Mouse (Mus musculus) adrenal gland, adult (tissue): Measurements from ENCODE around the gene Tex33.
"Not testable (repeated sequence)": the region's sequence is repeated elsewhere in the genome, so short reads cannot be mapped to it uniquely, and the experiment has no call there.

ENCODE experiments used
- DNase-seq, 2 experiments: peaks; one replicate each; pipeline ENCODE4 v3.0.0; 2022 to 2023; ENCODE audit warnings: low spot score in 1 of 2; ENCODE audit not compliant: inconsistent age in 2 of 2

Tex33 gene

DNA sequence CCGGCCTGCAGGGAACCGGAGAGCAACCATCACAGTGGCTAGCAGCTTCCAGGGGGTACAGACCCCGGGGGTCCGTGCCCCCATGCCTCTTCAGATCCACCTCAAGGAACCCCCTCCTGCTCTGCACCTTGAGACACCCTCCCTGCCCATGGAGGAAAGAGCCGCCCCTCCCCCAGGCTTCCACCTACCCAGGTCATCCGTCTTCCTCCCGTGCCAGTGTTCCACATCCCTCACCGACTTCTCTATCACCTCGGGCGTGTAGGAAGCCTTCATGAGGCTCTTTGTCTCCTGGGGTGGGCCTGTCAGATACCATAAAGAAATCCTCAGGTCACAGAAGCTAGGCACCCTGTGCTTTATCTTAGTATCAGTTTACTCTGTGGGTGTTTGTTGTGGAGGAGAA, 17.2 kb downstream of the Tex33 start:
- no peak for DNase-seq

DNA sequence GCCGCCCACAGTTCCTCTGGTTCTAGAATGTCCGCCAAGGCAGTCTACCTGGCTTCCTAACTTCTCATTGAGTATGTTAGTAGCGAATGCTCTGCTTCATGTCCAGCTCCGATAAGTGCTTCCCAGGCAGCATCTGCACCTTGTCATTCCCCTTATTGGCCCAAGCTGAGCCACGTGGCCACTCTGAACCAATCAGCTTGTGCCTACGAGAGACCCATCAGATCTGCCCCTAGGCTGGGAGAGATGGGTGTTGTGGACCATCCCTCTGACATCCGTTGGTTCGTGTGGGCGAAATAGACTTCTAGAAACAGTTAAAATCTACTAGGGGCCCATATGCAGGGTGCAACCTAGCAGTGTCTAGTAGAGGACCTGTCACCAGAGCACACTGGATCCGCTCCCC, 17.9 kb downstream of the Tex33 start:
- no peak for DNase-seq

DNA sequence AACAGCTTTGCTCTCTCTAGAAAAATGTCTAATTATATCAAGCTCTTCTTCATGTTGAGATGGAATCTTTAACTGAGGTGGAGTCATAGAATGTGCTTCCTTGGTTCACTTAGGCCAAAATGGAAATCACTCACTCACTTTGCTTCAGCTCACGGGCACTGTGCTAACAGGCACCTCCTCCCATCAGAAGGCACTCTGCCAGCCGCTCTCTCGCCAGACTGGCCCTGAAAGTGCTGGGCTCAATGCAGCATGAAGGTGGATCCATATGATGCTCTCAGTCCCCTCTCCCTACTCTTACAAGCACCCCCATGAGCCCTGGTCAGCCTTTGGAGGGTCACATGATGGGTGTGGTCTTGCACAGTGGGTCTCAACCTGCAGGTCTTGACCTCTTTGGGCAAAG, 21.5 kb downstream of the Tex33 start:
- peak; percentile 73 to 79 for DNase-seq

DNA sequence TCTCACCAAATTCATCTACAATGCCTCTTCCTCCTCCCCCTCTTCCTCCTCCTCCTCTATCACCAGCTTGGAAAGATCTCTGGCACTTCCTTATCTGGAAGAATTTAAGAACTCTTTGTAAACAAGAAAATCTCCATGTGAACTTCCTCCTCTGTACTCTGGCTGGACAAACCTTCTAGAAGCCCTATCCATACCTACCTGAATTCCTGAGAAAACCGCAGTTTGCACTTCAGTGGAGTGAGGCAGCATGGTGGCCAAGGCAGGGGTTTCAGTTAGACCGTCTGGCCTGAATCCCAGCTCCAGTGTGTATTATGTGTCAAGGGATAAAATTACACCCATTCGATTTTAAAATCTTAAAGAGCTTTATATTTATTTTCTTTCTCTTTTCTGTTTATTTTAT, 22.9 kb downstream of the Tex33 start:
- DNase-seq = no peak

DNA sequence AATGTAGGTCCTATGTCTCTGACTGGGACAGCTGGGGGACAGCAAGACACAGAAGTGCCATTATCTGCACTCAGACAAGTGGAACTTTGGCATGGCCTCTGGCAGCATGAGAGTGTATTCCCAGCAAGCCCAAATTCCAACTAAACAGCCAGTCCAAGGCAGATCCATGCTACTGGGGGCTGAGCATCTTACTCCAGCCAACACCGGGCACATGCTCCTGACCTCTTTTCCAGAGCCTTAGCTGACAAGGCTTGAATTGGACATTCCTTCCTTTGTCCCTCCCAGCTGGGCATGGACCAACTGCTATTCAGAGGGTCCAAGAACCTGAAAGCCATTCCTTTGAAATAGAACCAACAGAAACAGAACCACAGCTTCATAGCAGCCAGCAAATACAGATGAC, 26.1 kb downstream of the Tex33 start:
- no peak for DNase-seq

DNA sequence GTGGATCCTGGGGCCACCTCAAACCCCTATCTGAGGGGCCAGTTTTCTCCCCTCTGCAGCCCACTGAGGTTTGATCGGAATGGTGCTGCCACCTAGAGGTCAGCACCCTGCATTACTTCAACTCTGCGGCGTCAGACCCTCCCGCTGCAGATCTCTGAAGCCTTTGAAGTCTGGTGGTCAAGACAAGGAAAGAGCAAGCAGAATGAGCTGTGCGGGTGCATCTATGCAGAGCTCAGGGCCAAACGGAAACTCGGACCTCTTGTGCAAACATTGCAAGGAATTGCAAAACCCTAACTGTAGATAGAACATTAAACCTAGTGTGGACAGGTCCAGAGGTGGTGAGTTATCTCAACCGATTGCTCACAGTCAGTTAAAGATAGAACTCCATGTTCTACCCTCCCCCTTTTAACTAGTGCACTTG, 26.8 kb downstream of the Tex33 start:
- DNase-seq = peak; percentile 75 to 85

DNA sequence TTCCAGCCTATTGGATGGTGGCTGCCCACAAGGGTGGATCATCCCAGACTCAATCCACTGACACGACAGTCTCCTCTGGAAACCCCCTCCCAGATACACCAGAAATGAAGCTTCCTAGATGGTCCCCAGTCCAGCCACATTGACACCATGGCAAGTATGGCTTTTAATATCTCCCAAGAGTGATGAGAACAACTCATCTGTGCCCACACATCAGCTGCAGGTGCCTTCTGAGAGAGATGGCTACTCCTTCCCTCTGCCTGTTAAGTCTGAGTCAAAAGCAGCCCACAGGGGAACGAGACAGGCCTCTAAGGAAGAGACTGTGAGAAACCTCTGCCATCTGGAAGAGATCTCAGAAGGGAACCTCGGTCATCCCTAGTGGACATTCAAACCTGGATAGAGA, 27.9 kb downstream of the Tex33 start:
- DNase-seq = no peak

DNA sequence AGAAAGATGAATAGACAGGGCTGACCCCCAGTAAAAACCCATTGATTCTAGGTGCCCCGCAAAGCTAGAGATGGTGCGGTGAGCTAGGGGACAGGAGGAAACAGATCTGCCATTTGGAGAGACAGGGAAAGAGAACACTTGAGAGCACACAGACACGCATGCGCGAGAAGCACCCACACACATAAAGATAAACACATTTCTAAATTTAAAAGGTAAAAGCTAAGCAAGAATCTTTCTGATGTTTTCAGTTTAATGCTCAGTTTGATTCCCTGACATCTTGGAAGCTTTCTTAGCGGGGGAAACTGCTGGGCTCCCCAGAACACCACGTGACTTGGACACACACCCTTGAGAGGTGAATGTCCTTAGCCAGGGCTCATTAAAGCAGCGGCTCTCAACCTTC, 28.8 kb downstream of the Tex33 start:
- no peak for DNase-seq

DNA sequence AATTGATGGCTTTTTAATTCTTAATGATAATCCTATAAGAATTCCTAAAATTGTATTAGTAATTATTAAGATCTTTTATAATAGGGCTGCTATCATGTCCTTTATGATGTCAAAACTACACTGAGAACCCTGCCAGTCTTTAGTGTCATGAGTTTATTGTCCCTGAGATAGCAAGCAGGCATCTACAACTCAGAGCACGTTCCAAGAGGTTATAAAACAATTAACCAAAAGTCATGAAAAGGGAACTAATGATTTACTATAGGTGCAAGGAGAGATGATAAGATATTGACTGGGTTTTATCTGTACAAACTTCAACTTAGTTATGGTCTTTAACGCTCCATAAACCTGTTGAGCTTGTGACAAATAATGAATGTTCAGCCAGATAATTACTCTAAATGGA, 29.8 kb downstream of the Tex33 start:
- no peak for DNase-seq

DNA sequence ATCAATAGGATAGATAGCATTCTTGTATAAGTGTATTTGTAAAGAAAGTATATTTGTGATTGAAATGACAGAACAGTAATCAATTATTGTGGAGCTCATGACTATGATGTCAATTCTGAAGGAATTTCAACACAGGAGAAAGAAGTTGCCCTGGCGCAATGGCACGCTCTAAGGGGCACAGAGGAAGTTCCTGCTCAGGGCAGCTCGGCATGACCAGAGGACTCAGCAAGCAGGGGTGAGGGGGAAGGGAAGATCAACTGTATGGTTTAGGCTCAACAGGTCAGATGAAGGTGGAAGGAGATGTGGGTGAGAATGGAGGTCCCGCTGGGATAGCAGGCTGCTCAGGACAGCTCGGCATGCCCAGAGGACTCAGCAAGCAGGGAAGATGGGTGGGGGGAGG, 40.2 kb downstream of the Tex33 start:
- DNase-seq = no peak

DNA sequence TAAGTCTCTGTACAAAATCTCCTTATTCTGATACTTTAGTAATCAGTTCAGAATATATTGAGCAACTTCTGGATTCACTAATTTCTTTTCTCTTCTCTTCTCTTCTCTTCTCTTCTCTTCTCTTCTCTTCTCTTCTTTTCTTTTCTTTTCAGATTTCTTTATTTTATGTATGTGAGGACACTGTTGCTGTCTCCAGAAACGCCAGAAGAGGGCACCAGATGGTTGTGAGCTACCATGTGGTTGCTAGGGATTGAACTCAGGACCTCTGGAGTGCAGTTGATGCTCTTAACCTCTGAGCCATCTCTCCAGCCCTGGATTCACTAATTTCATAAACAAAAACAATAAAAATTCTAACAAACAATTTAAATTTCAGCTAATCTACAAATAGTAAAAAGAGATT, 40.8 kb downstream of the Tex33 start:
- peak; percentile 46 to 85 for DNase-seq

DNA sequence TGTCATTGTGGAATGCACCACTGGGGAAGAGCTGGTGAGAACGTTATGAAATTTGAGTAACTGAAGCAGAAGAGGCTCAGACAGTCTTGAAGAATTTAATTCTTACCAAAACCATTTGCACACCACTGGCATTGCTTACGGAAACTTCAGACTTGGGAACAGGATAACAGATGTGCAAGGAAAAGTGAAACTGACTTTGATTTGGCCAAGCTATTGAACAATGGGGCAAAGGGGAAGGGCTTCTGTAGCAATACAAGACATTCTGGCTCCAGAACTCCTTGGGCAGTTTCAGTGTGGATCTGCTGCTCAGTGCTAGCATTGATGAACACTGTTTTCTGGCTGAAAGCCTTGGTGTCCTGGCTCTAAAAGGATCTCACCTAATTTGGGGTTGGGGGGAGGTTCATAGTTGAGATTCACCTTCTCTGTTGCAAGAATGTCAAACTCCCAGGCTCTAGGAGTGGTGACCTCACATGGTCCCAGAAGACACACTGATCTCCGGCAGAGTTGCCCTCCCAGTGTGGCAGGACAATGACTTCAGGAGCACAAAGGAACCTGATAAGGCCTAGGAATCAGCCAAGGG, 44.0 kb downstream of the Tex33 start:
- no peak for DNase-seq

DNA sequence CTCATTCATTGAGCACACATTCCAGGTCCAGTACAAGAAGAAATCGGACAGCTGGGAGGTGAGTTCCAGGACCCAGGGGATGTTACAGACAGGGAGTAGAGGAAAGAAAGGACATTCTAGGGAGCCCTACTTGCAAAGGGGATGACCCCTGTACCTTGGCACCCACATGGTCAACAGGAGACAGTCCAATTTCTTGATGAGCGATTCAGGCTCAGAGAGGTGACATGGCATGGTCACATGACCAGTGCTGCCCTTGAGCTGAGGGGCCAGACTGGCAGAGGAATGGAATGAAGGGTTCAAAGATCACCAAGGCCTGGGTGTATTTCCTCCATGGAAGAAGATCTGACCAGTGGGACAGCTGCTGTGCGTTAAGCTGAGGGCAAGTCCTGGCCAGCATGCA, 51.1 kb downstream of the Tex33 start:
- DNase-seq = no peak

DNA sequence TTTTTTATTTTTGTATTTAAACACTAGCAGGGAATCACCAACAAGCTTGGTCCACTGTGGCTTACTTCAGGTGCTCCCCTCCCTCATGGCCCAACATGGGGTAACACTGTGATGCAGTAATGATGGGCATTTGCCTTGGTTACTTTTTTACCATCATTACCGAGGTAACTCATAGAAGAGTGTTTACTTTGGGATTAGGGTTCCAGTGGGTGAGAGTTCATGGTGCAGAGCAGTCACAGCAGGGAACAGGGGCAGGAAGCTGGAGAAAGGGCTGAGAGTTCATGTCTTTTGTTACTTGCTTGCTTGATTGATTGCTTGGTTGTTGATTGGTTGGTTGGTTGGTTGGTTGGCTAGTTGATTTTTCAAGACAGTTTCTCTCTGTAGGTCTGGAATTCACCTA, 52.0 kb downstream of the Tex33 start:
- DNase-seq = no peak

DNA sequence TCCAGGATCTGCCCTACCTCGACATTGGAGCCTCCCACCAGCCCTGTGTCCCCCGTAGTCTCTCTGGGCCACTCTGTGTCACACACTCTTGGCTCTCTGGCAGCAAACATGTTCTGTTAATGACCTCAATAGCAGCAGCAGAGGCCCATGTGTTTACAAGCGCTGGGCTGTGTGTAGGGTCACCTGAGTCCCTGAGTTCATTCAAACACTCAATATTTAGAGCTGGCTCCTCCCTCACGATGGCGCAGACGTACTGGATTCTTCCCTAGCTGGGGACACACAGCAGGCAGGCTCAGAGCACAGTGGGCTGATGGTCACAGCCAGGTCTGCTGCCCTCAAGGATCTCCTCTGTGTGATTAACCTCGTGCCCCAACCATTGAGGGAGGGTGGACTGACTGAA, 54.8 kb downstream of the Tex33 start:
- not testable (repeated sequence) for DNase-seq

DNA sequence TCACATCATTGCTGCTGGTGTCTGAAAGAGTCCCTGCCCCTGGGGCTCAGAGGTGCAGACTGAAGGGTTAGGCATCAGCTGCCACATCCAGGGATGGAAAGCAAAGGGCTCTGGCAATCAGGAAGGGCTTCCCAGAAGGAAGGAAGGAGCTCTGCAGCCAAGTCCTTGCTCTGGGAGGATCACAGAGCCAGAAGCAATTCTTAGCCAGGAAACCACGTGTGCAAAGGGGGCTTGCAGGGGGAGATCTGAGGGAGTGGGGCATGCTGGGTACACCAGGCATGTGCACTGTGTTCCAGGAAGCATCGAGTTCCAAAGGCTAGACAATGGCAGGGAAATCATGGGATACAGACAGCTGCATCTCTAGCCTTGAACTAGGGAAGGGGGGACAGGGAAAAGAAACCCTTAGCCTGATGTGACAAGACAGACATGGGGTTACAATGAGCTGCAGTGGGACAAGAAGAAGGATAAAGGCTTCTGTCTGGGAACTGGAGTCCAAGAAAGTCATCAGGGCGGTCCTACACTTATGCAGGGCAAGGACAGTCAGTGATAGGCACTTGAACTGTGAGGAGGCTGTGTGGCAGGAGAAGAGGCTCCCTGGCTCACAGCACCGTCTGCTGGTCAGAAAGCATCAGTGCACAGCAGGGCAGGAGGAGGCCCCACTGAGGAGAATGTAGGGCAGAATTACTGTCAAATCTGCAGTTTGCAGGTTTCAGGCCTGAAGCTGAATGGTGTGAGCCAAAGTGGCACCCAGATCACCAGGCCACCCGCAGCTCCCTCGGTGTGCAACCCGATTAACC, 55.9 kb downstream of the Tex33 start:
- peak; percentile 70 to 90 for DNase-seq

DNA sequence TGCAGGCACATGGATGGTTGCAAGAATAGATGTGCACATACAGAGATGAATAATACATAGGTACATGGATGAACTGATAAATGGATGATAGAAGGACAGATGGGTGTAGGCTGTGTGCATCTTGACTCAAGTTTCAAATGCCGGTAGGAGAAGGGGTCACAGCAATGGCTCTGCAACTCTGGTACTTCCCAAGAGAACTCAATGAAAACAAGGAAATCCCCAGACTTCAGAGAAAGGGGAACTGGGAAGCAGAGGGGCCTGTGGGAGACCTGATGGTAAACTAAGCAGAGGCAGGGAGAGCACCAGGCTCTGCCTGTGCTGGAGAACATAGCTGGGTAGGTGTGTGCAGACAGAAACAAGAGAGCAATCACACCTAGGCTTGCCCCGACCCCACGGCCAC, 61.3 kb downstream of the Tex33 start:
- no peak for DNase-seq

DNA sequence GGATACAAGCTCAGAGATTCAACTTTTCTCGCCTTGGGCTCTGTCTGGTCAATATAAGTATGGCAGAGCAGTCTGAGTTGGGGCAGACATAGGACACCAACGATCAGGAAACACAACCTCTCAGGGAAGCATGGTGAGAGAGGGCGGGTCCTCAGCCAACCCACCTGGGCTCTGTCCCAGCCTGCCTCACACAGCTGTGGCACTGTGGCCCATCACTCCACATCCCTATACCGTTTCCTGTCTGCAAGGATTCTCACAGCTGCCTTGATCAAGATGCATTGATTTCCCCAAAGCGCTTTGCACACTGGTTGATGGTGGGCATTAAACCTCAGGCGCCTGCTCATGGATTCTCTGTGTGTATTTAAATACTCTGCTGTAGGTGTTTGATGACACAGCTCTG, 62.7 kb downstream of the Tex33 start:
- DNase-seq = no peak

DNA sequence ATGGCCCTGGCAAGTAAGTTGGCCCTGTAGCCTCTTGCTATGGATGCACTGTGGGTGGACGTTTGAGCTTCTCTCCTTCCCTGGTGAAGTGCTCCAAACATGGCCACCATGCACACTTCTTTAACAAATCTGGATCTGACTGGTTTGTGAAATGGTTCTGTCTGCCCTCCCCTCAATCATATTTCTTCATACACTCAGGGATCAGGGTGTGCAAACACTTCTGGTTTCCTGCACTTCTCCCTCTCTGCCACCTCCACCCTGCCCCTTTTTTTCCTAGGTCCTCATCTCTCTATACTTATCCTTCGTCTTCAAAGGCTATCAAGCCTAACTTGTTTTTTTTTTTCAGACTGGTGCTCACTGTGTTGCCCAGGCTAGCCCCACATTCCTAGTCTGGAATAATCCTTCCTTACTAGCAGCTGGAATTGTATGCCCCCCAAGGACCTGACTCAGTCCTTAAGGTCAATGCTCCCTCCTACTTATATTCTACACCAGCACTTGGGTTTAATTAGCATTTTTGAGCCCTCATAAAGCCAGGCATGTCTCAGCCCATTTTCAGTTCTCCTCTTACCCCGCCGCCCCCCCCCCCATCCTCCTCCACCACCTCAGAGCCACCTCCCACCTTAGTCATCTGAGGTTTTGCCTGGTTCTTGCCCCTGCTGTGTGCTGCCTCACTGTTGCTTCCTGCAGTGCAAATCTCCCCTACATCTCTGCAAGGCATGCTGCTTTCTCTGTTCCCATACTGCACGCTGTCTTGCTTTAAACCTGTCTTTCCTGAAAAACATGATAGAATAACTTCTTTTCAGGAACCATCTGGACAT, 64.0 kb downstream of the Tex33 start:
- no peak for DNase-seq

DNA sequence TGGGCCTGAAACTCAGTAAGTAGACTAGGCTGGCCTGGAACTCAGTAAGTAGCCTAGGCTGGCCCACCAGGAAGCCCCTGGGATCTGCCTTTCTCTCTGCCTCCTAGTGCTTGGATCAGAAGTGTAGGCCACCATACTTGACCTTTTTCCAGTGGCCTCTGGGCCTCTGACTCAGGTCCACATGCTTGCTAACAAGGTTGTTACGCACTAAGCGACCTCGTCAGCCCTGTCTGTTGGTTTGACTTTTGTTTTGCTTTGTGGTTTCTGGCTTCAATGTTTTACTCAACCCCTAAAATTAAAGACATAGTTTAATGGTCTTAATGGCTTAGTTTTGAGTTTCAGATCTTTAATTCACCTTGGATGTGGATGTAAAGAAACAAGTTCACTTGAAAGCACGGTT, 65.0 kb downstream of the Tex33 start:
- DNase-seq = peak; percentile 43 to 86

DNA sequence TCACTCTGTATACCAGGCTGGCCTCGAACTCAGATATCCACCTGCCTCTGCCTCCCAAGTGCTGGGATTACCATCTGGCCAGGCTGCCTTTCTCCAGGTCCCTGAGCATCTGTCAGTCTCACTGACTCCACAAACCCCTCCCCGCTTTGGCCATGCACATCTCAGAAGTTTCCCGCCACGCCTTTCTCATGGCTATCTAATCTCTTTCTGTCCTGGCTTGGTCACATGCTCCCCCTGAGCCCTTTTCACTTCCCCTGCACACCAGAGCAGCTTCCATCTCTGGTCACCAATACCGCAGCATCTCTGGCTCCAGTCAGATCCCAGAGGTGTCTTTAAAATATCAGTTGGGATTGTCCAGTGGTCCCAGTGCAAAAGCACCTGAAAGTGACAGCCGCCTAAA, 65.7 kb downstream of the Tex33 start:
- not testable (repeated sequence) for DNase-seq

DNA sequence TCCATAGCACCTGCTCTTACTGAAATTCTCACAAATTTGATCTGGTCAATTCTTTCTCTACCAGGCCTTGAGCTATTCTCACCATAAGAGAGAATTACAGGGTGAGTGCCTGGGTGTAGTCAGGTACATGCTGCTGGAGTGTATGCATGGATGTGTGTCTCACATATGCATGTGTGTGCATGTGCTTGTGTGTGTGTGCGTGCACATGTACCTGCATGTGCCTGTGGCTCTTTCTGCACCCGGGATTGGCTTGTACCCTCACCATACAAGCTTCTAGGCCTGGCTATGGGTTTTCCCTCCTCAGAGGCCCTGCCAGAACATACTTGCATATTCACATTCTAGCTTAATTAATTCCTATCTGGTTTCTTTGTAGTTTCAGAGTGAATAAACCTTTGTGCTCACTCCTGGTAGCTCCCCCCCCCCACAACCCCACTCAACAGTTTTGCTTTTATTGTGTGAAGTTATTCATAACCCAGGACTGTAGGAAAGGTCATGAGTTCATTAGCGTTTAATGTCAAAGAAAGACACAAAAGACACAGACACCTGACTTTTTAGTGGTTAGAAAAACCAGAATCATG, 67.1 kb downstream of the Tex33 start:
- no peak for DNase-seq
